Mouse (Mus musculus): ENCODE data around the gene Sugp1. TPM values are rescaled to one million over a fixed set of nuclear protein-coding genes. Genes with fewer than 3 reads are reported as not detected.
A peak's percentile ranks its signal among the peaks of the same experiment; 100 is the strongest.

Gene Sugp1
- polyA plus RNA-seq, 1 experiment: 38.4 TPM

- Histone ChIP-seq H3K4me3 (no peak overlapping the region), H3K36me3 (ENCODE audit: control insufficient read depth, insufficient read depth) (peaks cover 9% of the 10 kb centered on the region), H3K4me2 (ENCODE audit: low read depth) (no peak overlapping the region), H3K27me3 (ENCODE audit: control insufficient read depth, insufficient read depth, insufficient read length) (no peaks in the 10 kb centered on the region), H3ac (ENCODE audit: control insufficient read depth, insufficient read length) (no peak overlapping the region), H3K79me2 (ENCODE audit: control insufficient read depth, insufficient read depth) (no peaks in the 10 kb centered on the region)
- TF ChIP-seq TCF12 (IDR thresholded peaks at IDR 0.05; ENCODE audit: insufficient read depth, poor library complexity, severe bottlenecking) (no peak), POLR2A (IDR thresholded peaks at IDR 0.05; ENCODE audit: insufficient read length, low read depth) (no peak), MAX (IDR thresholded peaks at IDR 0.05; ENCODE audit: low read depth) (no peak), MYOG (IDR thresholded peaks at IDR 0.05; ENCODE audit: control insufficient read depth in 1 of 3, insufficient read depth in 1 of 3, insufficient read length in 2 of 3, low read depth in 2 of 3) (no peak), REST (IDR thresholded peaks at IDR 0.05; ENCODE audit: insufficient read depth, insufficient read length) (no peak), USF1 (IDR thresholded peaks at IDR 0.05; ENCODE audit: low read depth) (no peak), SRF (IDR thresholded peaks at IDR 0.05; ENCODE audit: control insufficient read depth, insufficient read length, low read depth) (no peak), TCF3 (IDR thresholded peaks at IDR 0.05; ENCODE audit: insufficient read length, low read depth) (no peak), POLR2AphosphoS2 (IDR thresholded peaks at IDR 0.05; ENCODE audit: insufficient read length, low read depth) (no peak), E2F4 (IDR thresholded peaks at IDR 0.05; ENCODE audit: insufficient read depth) (no peak), MYOD1 (IDR thresholded peaks at IDR 0.05; ENCODE audit: control insufficient read depth in 1 of 3, insufficient read length in 2 of 3, low read depth in 2 of 3) (no peak), CEBPB (IDR thresholded peaks at IDR 0.05; ENCODE audit: insufficient read depth, poor library complexity, severe bottlenecking) (no peak)
Observed at GRCm38 (mm10) chr8:70073682-70074081, 31.1 kb downstream of the Sugp1 start.

GRCm38 (mm10) chr8:70081976-70082375 is 39.4 kb downstream of the Sugp1 start:
- H3K36me3 ChIP-seq (ENCODE audit: control insufficient read depth, insufficient read depth): no peaks in the 10 kb centered on the region
- H3K4me3 ChIP-seq: no peak overlapping the region
- peaks cover 24% of the 10 kb centered on the region for H3K27me3 ChIP-seq (ENCODE audit: control insufficient read depth, insufficient read depth, insufficient read length)
- TF ChIP-seq USF1 (IDR thresholded peaks at IDR 0.05; ENCODE audit: low read depth) (no peak), CEBPB (IDR thresholded peaks at IDR 0.05; ENCODE audit: insufficient read depth, poor library complexity, severe bottlenecking) (no peak), POLR2A (IDR thresholded peaks at IDR 0.05; ENCODE audit: insufficient read length, low read depth) (no peak), TCF12 (IDR thresholded peaks at IDR 0.05; ENCODE audit: insufficient read depth, poor library complexity, severe bottlenecking) (no peak), MYOG (IDR thresholded peaks at IDR 0.05; ENCODE audit: control insufficient read depth in 1 of 3, insufficient read depth in 1 of 3, insufficient read length in 2 of 3, low read depth in 2 of 3) (no peak), SRF (IDR thresholded peaks at IDR 0.05; ENCODE audit: control insufficient read depth, insufficient read length, low read depth) (no peak), E2F4 (IDR thresholded peaks at IDR 0.05; ENCODE audit: insufficient read depth) (no peak), MAX (IDR thresholded peaks at IDR 0.05; ENCODE audit: low read depth) (no peak), REST (IDR thresholded peaks at IDR 0.05; ENCODE audit: insufficient read depth, insufficient read length) (no peak), MYOD1 (IDR thresholded peaks at IDR 0.05; ENCODE audit: control insufficient read depth in 1 of 3, insufficient read length in 2 of 3, low read depth in 2 of 3) (no peak), TCF3 (IDR thresholded peaks at IDR 0.05; ENCODE audit: insufficient read length, low read depth) (no peak), POLR2AphosphoS2 (IDR thresholded peaks at IDR 0.05; ENCODE audit: insufficient read length, low read depth) (no peak)
- H3K79me2 ChIP-seq (ENCODE audit: control insufficient read depth, insufficient read depth): no peaks in the 10 kb centered on the region
- no peak overlapping the region for H3K4me2 ChIP-seq (ENCODE audit: low read depth)
- no peak overlapping the region for H3ac ChIP-seq (ENCODE audit: control insufficient read depth, insufficient read length)

- Histone ChIP-seq H3K4me2 (ENCODE audit: low read depth) (peak within 1 kb of the TSS; percentile 74), H3ac (ENCODE audit: control insufficient read depth, insufficient read length) (no peak within 1 kb of the TSS), H3K27me3 (ENCODE audit: control insufficient read depth, insufficient read depth, insufficient read length) (peaks cover 31% of the 10 kb centered on the region), H3K4me3 (peak within 1 kb of the TSS; percentile 28), H3K36me3 (ENCODE audit: control insufficient read depth, insufficient read depth) (no peaks in the 10 kb centered on the region), H3K79me2 (ENCODE audit: control insufficient read depth, insufficient read depth) (no peaks in the 10 kb centered on the region)
- no peak for TF ChIP-seq MAX (IDR thresholded peaks at IDR 0.05; ENCODE audit: low read depth)
- TF ChIP-seq POLR2AphosphoS2 (IDR thresholded peaks at IDR 0.05; ENCODE audit: insufficient read length, low read depth): peak; percentile 66
- TF ChIP-seq POLR2A (IDR thresholded peaks at IDR 0.05; ENCODE audit: insufficient read length, low read depth): peak; percentile 71
- no peak for TF ChIP-seq USF1 (IDR thresholded peaks at IDR 0.05; ENCODE audit: low read depth)
- TF ChIP-seq MYOD1 (IDR thresholded peaks at IDR 0.05; ENCODE audit: control insufficient read depth in 1 of 3, insufficient read length in 2 of 3, low read depth in 2 of 3): peak in 2 of 3 experiments; percentile 31 to 59
- no peak for TF ChIP-seq TCF12 (IDR thresholded peaks at IDR 0.05; ENCODE audit: insufficient read depth, poor library complexity, severe bottlenecking)
- TF ChIP-seq TCF3 (IDR thresholded peaks at IDR 0.05; ENCODE audit: insufficient read length, low read depth): no peak
- peak in 2 of 3 experiments; percentile 23 to 30 for TF ChIP-seq MYOG (IDR thresholded peaks at IDR 0.05; ENCODE audit: control insufficient read depth in 1 of 3, insufficient read depth in 1 of 3, insufficient read length in 2 of 3, low read depth in 2 of 3)
Observed at GRCm38 (mm10) chr8:70083285-70083684, 40.7 kb downstream of the Sugp1 start, which contains the start of gene Hapln4. Hapln4 (plus strand) TSS chr8:70083457.

GRCm38 (mm10) chr8:70084191-70085065 is 41.8 kb downstream of the Sugp1 start:
- Histone ChIP-seq H3K79me2 (ENCODE audit: control insufficient read depth, insufficient read depth) (no peaks in the 10 kb centered on the region), H3K4me3 (peak overlapping the region; percentile 28), H3K4me2 (ENCODE audit: low read depth) (peak overlapping the region; percentile 74), H3K36me3 (ENCODE audit: control insufficient read depth, insufficient read depth) (no peaks in the 10 kb centered on the region), H3K27me3 (ENCODE audit: control insufficient read depth, insufficient read depth, insufficient read length) (peaks cover 34% of the 10 kb centered on the region), H3ac (ENCODE audit: control insufficient read depth, insufficient read length) (no peak overlapping the region)
- TF ChIP-seq E2F4 (IDR thresholded peaks at IDR 0.05; ENCODE audit: insufficient read depth) (no peak), REST (IDR thresholded peaks at IDR 0.05; ENCODE audit: insufficient read depth, insufficient read length) (no peak), TCF12 (IDR thresholded peaks at IDR 0.05; ENCODE audit: insufficient read depth, poor library complexity, severe bottlenecking) (no peak), POLR2A (IDR thresholded peaks at IDR 0.05; ENCODE audit: insufficient read length, low read depth) (no peak), MYOG (IDR thresholded peaks at IDR 0.05; ENCODE audit: control insufficient read depth in 1 of 3, insufficient read depth in 1 of 3, insufficient read length in 2 of 3, low read depth in 2 of 3) (no peak), USF1 (IDR thresholded peaks at IDR 0.05; ENCODE audit: low read depth) (no peak), SRF (IDR thresholded peaks at IDR 0.05; ENCODE audit: control insufficient read depth, insufficient read length, low read depth) (no peak), TCF3 (IDR thresholded peaks at IDR 0.05; ENCODE audit: insufficient read length, low read depth) (no peak), MAX (IDR thresholded peaks at IDR 0.05; ENCODE audit: low read depth) (no peak), MYOD1 (IDR thresholded peaks at IDR 0.05; ENCODE audit: control insufficient read depth in 1 of 3, insufficient read length in 2 of 3, low read depth in 2 of 3) (no peak), POLR2AphosphoS2 (IDR thresholded peaks at IDR 0.05; ENCODE audit: insufficient read length, low read depth) (no peak), CEBPB (IDR thresholded peaks at IDR 0.05; ENCODE audit: insufficient read depth, poor library complexity, severe bottlenecking) (no peak)
